Mouse (Mus musculus): ENCODE data around the gene Ksr1. TPM values are rescaled to one million over a fixed set of nuclear protein-coding genes. Genes with fewer than 3 reads are reported as not detected.
"Not testable (repeated sequence)": the region's sequence is repeated elsewhere in the genome, so short reads cannot be mapped to it uniquely, and the experiment has no call there.

Ksr1 gene
- polyA plus RNA-seq, 1 experiment from 2014 or later: 8.6 TPM

- 81% methylated on average over 7 of the region's 7 CpGs for WGBS
- Histone ChIP-seq H3K4me1 (ENCODE audit: control insufficient read depth, insufficient read depth, low read length) (no peaks in the 10 kb centered on the region), H3K27me3 (ENCODE audit: control insufficient read depth, insufficient read depth, low read length) (no peaks in the 10 kb centered on the region), H3K36me3 (ENCODE audit: control insufficient read depth, insufficient read depth, low read length) (no peaks in the 10 kb centered on the region), H3K9me3 (ENCODE audit: control insufficient read depth, low read length) (no peaks in the 10 kb centered on the region), H3K9ac (replicated peaks; ENCODE audit: low read depth, low read length) (no peak overlapping the region), H3K4me2 (ENCODE audit: low read depth, low read length) (no peak overlapping the region), H3K27ac (ENCODE audit: low read depth, low read length) (no peak overlapping the region), H3K4me3 (ENCODE audit: low read depth, low read length) (no peak overlapping the region)
- no peak for ATAC-seq (ENCODE audit: low read depth)
Observed at GRCm38 (mm10) chr11:79008891-79009290, 137.3 kb downstream of the Ksr1 start.

GRCm38 (mm10) chr11:79008007-79008775 is 138.0 kb downstream of the Ksr1 start:
- WGBS: 61% methylated on average over 6 of the region's 6 CpGs
- H3K4me3 ChIP-seq (ENCODE audit: low read depth, low read length): no peak overlapping the region
- no peaks in the 10 kb centered on the region for H3K4me1 ChIP-seq (ENCODE audit: control insufficient read depth, insufficient read depth, low read length)
- no peak overlapping the region for H3K9ac ChIP-seq (replicated peaks; ENCODE audit: low read depth, low read length)
- H3K36me3 ChIP-seq (ENCODE audit: control insufficient read depth, insufficient read depth, low read length): no peaks in the 10 kb centered on the region
- H3K9me3 ChIP-seq (ENCODE audit: control insufficient read depth, low read length): no peaks in the 10 kb centered on the region
- ATAC-seq (ENCODE audit: low read depth): no peak
- no peak overlapping the region for H3K4me2 ChIP-seq (ENCODE audit: low read depth, low read length)
- H3K27ac ChIP-seq (ENCODE audit: low read depth, low read length): no peak overlapping the region
- H3K27me3 ChIP-seq (ENCODE audit: control insufficient read depth, insufficient read depth, low read length): no peaks in the 10 kb centered on the region

GRCm38 (mm10) chr11:79007356-79007755 is 138.9 kb downstream of the Ksr1 start:
- H3K4me3 ChIP-seq (ENCODE audit: low read depth, low read length); H3K4me1 ChIP-seq (ENCODE audit: control insufficient read depth, insufficient read depth, low read length); H3K4me2 ChIP-seq (ENCODE audit: low read depth, low read length); H3K36me3 ChIP-seq (ENCODE audit: control insufficient read depth, insufficient read depth, low read length); H3K9ac ChIP-seq (replicated peaks; ENCODE audit: low read depth, low read length); H3K27me3 ChIP-seq (ENCODE audit: control insufficient read depth, insufficient read depth, low read length); H3K9me3 ChIP-seq (ENCODE audit: control insufficient read depth, low read length); H3K27ac ChIP-seq (ENCODE audit: low read depth, low read length); ATAC-seq (ENCODE audit: low read depth): not testable (repeated sequence)
- 83% methylated on average over 3 of the region's 3 CpGs for WGBS

GRCm38 (mm10) chr11:79006417-79006816 is 139.8 kb downstream of the Ksr1 start:
- Histone ChIP-seq H3K27me3 (ENCODE audit: control insufficient read depth, insufficient read depth, low read length) (no peaks in the 10 kb centered on the region), H3K4me2 (ENCODE audit: low read depth, low read length) (no peak overlapping the region), H3K9me3 (ENCODE audit: control insufficient read depth, low read length) (no peaks in the 10 kb centered on the region), H3K4me3 (ENCODE audit: low read depth, low read length) (no peak overlapping the region), H3K36me3 (ENCODE audit: control insufficient read depth, insufficient read depth, low read length) (no peaks in the 10 kb centered on the region), H3K4me1 (ENCODE audit: control insufficient read depth, insufficient read depth, low read length) (no peaks in the 10 kb centered on the region), H3K9ac (replicated peaks; ENCODE audit: low read depth, low read length) (no peak overlapping the region), H3K27ac (ENCODE audit: low read depth, low read length) (no peak overlapping the region)
- ATAC-seq (ENCODE audit: low read depth): no peak
- WGBS: 73% methylated on average over 5 of the region's 5 CpGs

- no peak overlapping the region for H3K4me2 ChIP-seq (ENCODE audit: low read depth, low read length)
- no peaks in the 10 kb centered on the region for H3K4me1 ChIP-seq (ENCODE audit: control insufficient read depth, insufficient read depth, low read length)
- H3K9me3 ChIP-seq (ENCODE audit: control insufficient read depth, low read length): no peaks in the 10 kb centered on the region
- 90% methylated on average over 14 of the region's 14 CpGs for WGBS
- H3K27ac ChIP-seq (ENCODE audit: low read depth, low read length): no peak overlapping the region
- H3K36me3 ChIP-seq (ENCODE audit: control insufficient read depth, insufficient read depth, low read length): no peaks in the 10 kb centered on the region
- no peak overlapping the region for H3K4me3 ChIP-seq (ENCODE audit: low read depth, low read length)
- no peaks in the 10 kb centered on the region for H3K27me3 ChIP-seq (ENCODE audit: control insufficient read depth, insufficient read depth, low read length)
- ATAC-seq (ENCODE audit: low read depth): no peak
- no peak overlapping the region for H3K9ac ChIP-seq (replicated peaks; ENCODE audit: low read depth, low read length)
Observed at GRCm38 (mm10) chr11:79005578-79006394, 140.4 kb downstream of the Ksr1 start.

- no peaks in the 10 kb centered on the region for H3K27me3 ChIP-seq (ENCODE audit: control insufficient read depth, insufficient read depth, low read length)
- no peak overlapping the region for H3K4me2 ChIP-seq (ENCODE audit: low read depth, low read length)
- no peaks in the 10 kb centered on the region for H3K36me3 ChIP-seq (ENCODE audit: control insufficient read depth, insufficient read depth, low read length)
- 82% methylated on average over 10 of the region's 10 CpGs for WGBS
- H3K9ac ChIP-seq (replicated peaks; ENCODE audit: low read depth, low read length): no peak overlapping the region
- no peak overlapping the region for H3K27ac ChIP-seq (ENCODE audit: low read depth, low read length)
- H3K4me1 ChIP-seq (ENCODE audit: control insufficient read depth, insufficient read depth, low read length): no peaks in the 10 kb centered on the region
- H3K9me3 ChIP-seq (ENCODE audit: control insufficient read depth, low read length): no peaks in the 10 kb centered on the region
- ATAC-seq (ENCODE audit: low read depth): no peak
- no peak overlapping the region for H3K4me3 ChIP-seq (ENCODE audit: low read depth, low read length)
Observed at GRCm38 (mm10) chr11:79003769-79004638, 142.2 kb downstream of the Ksr1 start.

GRCm38 (mm10) chr11:79003053-79003768 is 143.0 kb downstream of the Ksr1 start:
- H3K27ac ChIP-seq (ENCODE audit: low read depth, low read length): no peak overlapping the region
- H3K9ac ChIP-seq (replicated peaks; ENCODE audit: low read depth, low read length): no peak overlapping the region
- no peaks in the 10 kb centered on the region for H3K36me3 ChIP-seq (ENCODE audit: control insufficient read depth, insufficient read depth, low read length)
- ATAC-seq (ENCODE audit: low read depth): no peak
- H3K4me3 ChIP-seq (ENCODE audit: low read depth, low read length): no peak overlapping the region
- H3K27me3 ChIP-seq (ENCODE audit: control insufficient read depth, insufficient read depth, low read length): no peaks in the 10 kb centered on the region
- 70% methylated on average over 11 of the region's 11 CpGs for WGBS
- H3K4me2 ChIP-seq (ENCODE audit: low read depth, low read length): no peak overlapping the region
- H3K4me1 ChIP-seq (ENCODE audit: control insufficient read depth, insufficient read depth, low read length): no peaks in the 10 kb centered on the region
- H3K9me3 ChIP-seq (ENCODE audit: control insufficient read depth, low read length): no peaks in the 10 kb centered on the region

- H3K36me3 ChIP-seq (ENCODE audit: control insufficient read depth, insufficient read depth, low read length): no peaks in the 10 kb centered on the region
- H3K4me1 ChIP-seq (ENCODE audit: control insufficient read depth, insufficient read depth, low read length): no peaks in the 10 kb centered on the region
- 0 out of 2 replicates have a peak overlapping the region, but pooled peaks have one; percentile 40 for H3K27ac ChIP-seq (ENCODE audit: low read depth, low read length)
- ATAC-seq (ENCODE audit: low read depth): no peak
- H3K9ac ChIP-seq (replicated peaks; ENCODE audit: low read depth, low read length): no peak overlapping the region
- H3K4me2 ChIP-seq (ENCODE audit: low read depth, low read length): no peak overlapping the region
- H3K27me3 ChIP-seq (ENCODE audit: control insufficient read depth, insufficient read depth, low read length): no peaks in the 10 kb centered on the region
- H3K4me3 ChIP-seq (ENCODE audit: low read depth, low read length): no peak overlapping the region
- no peaks in the 10 kb centered on the region for H3K9me3 ChIP-seq (ENCODE audit: control insufficient read depth, low read length)
- WGBS: 79% methylated on average over 5 of the region's 5 CpGs
Observed at GRCm38 (mm10) chr11:79002551-79002951, 143.7 kb downstream of the Ksr1 start.

All from neural tube, embryonic 14.5 days (tissue).